Mouse (Mus musculus) lung, postnatal 0 days (tissue): ENCODE measurements around the gene Ripk1.

Experiments
- CTCF ChIP-seq: IDR thresholded peaks from 2 replicates; pipeline ENCODE4 v1.5.1; 2016; ENCODE audit warnings: antibody characterized with exemption, mild to moderate bottlenecking
- EP300 ChIP-seq: IDR thresholded peaks from 2 replicates; pipeline ENCODE4 v1.6.1; 2016; ENCODE audit warnings: antibody characterized with exemption, mild to moderate bottlenecking, control low read depth

DNA sequence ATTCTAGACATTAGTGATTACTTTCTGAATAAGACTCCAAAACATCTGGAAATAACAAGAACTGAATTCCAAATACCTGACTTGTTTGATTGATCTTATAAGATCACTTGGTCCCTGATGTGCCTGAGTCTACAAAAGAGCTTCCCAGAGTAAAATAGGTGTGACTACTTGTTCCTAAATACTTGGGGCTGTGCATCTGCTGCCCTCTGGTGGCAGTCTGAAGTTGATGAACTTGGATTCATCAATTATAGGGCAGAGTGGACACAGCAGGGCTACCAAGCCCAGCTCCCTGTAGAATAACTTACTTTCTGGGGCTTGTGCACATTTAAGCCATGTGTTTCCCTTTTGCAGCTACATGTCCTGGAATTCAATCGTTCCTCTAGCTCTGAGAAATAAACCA is 7.0 kb upstream of the Ripk1 start:
- TF ChIP-seq CTCF = peak; percentile 94
- no peak for TF ChIP-seq EP300
